Mouse (Mus musculus): ENCODE results near the gene Uso1.

Gene Uso1

GRCm38 (mm10) chr5:92239333-92240232, 101.8 kb downstream of the Uso1 start:
- DNase-seq (ENCODE audit: low read depth, low spot score): peak; percentile 86

GRCm38 (mm10) chr5:92240769-92241168, 103.0 kb downstream of the Uso1 start:
- no peak for DNase-seq (ENCODE audit: low read depth, low spot score)

- no peak for DNase-seq (ENCODE audit: low read depth, low spot score)
Observed at GRCm38 (mm10) chr5:92244900-92245299, 107.2 kb downstream of the Uso1 start.

- no peak for DNase-seq (ENCODE audit: low read depth, low spot score)
Observed at GRCm38 (mm10) chr5:92245483-92245882, 107.7 kb downstream of the Uso1 start.

- DNase-seq (ENCODE audit: low read depth, low spot score): peak; percentile 29
Observed at GRCm38 (mm10) chr5:92248614-92249013, 110.9 kb downstream of the Uso1 start.

GRCm38 (mm10) chr5:92252031-92252430, 114.3 kb downstream of the Uso1 start:
- DNase-seq (ENCODE audit: low read depth, low spot score): peak; percentile 46

Measured in ES-CJ7 (cell line).